ENCODE assay signal across 22 mouse cellular contexts in genomic region chr5:70387318-70387717, GRCm38 (mm10).
DNase-seq lines count a peak whose midpoint lies in the region; ATAC-seq and TF ChIP-seq lines count a peak whose summit lies in the region.
"Had no signal": no experiment of that assay in that cellular context is flagged by ENCODE, and none has a peak within 500 bp of the region (broad histone marks: within the 10 kb centered on the region; RNA-seq: fewer than 3 reads in every experiment).

No protein-coding gene starts in this region.

- no peak for TF ChIP-seq POLR2A in kidney, adult 2 months (IDR thresholded peaks at IDR 0.05; ENCODE audit: low read depth, low read length)

- no peaks in the 10 kb centered on the region for H3K36me3 ChIP-seq in embryonic facial prominence, embryonic 14.5 days (ENCODE audit: control insufficient read depth, insufficient read depth, low read length)
- no peaks in the 10 kb centered on the region for H3K36me3 ChIP-seq in embryonic facial prominence, embryonic 10.5 days (replicated peaks)
- no peaks in the 10 kb centered on the region for H3K36me3 ChIP-seq in kidney, embryonic 15.5 days
- H3K36me3 ChIP-seq in kidney, adult 2 months (ENCODE audit: control insufficient read depth, insufficient read depth, low read length): no peaks in the 10 kb centered on the region
- H3K36me3 ChIP-seq in kidney, postnatal 0 days (ENCODE audit: insufficient read depth, low read length): no peaks in the 10 kb centered on the region
- H3K36me3 ChIP-seq: embryonic facial prominence, embryonic 12.5 days; embryonic facial prominence, embryonic 15.5 days; forebrain, embryonic 10.5 days; forebrain, embryonic 15.5 days had no signal

- ATAC-seq in embryonic facial prominence, embryonic 14.5 days (ENCODE audit: low read depth): no peak
- ATAC-seq in kidney, embryonic 15.5 days (replicated peaks; ENCODE audit: low FRiP score): peak; percentile 81
- peak; percentile 66 for ATAC-seq in kidney, postnatal 0 days (replicated peaks; ENCODE audit: low FRiP score, low read depth)
- ATAC-seq: forebrain, embryonic 13.5 days; forebrain, embryonic 15.5 days; forebrain, postnatal 0 days had no signal

- H3K4me2 ChIP-seq in embryonic facial prominence, embryonic 14.5 days (ENCODE audit: low read depth, low read length): no peak overlapping the region
- H3K4me2 ChIP-seq in kidney, embryonic 15.5 days: no peak overlapping the region
- H3K4me2 ChIP-seq in kidney, postnatal 0 days (ENCODE audit: low read length): no peak overlapping the region
- H3K4me2 ChIP-seq: embryonic facial prominence, embryonic 12.5 days; embryonic facial prominence, embryonic 15.5 days; forebrain, embryonic 13.5 days; forebrain, embryonic 15.5 days had no signal

- TF ChIP-seq CTCF in kidney, adult 2 months (conservative IDR thresholded peaks at IDR 0.05; ENCODE audit: insufficient read depth, insufficient read length, low read depth, low read length): no peak
- TF ChIP-seq CTCF in kidney, postnatal 0 days (IDR thresholded peaks at IDR 0.05; ENCODE audit: low read depth): no peak

- WGBS in embryonic facial prominence, embryonic 14.5 days: 84% methylated on average over 3 of the region's 3 CpGs
- WGBS in embryonic facial prominence, embryonic 10.5 days: 78% methylated on average over 3 of the region's 3 CpGs
- 40% methylated on average over 3 of the region's 3 CpGs for WGBS in kidney, embryonic 15.5 days
- 68% methylated on average over 3 of the region's 3 CpGs for WGBS in kidney, adult 2 months
- WGBS in kidney, postnatal 0 days: 50% methylated on average over 3 of the region's 3 CpGs

- no peaks in the 10 kb centered on the region for H3K27me3 ChIP-seq in embryonic facial prominence, embryonic 14.5 days (replicated peaks; ENCODE audit: control insufficient read depth, insufficient read depth, low read length)
- no peaks in the 10 kb centered on the region for H3K27me3 ChIP-seq in embryonic facial prominence, embryonic 10.5 days (replicated peaks; ENCODE audit: low read depth, poor library complexity, severe bottlenecking)
- no peaks in the 10 kb centered on the region for H3K27me3 ChIP-seq in kidney, embryonic 15.5 days
- H3K27me3 ChIP-seq in kidney, adult 2 months (replicated peaks; ENCODE audit: control insufficient read depth, insufficient read depth, low read length): no peaks in the 10 kb centered on the region
- H3K27me3 ChIP-seq in kidney, postnatal 0 days (ENCODE audit: insufficient read depth, low read length): no peaks in the 10 kb centered on the region
- H3K27me3 ChIP-seq: embryonic facial prominence, embryonic 12.5 days; embryonic facial prominence, embryonic 15.5 days; forebrain, embryonic 13.5 days; forebrain, embryonic 15.5 days had no signal

- no peak overlapping the region for H3K9ac ChIP-seq in embryonic facial prominence, embryonic 14.5 days (ENCODE audit: low read depth, low read length)
- no peak overlapping the region for H3K9ac ChIP-seq in kidney, embryonic 15.5 days
- H3K9ac ChIP-seq in kidney, postnatal 0 days (ENCODE audit: low read depth, low read length): no peak overlapping the region
- H3K9ac ChIP-seq: embryonic facial prominence, embryonic 12.5 days; embryonic facial prominence, embryonic 15.5 days; forebrain, embryonic 13.5 days; forebrain, embryonic 15.5 days; forebrain, postnatal 0 days had no signal

- H3K9me3 ChIP-seq in embryonic facial prominence, embryonic 14.5 days (ENCODE audit: control insufficient read depth, low read length): no peaks in the 10 kb centered on the region
- no peaks in the 10 kb centered on the region for H3K9me3 ChIP-seq in embryonic facial prominence, embryonic 10.5 days
- H3K9me3 ChIP-seq in kidney, embryonic 15.5 days (replicated peaks): no peaks in the 10 kb centered on the region
- no peaks in the 10 kb centered on the region for H3K9me3 ChIP-seq in kidney, postnatal 0 days (replicated peaks; ENCODE audit: low read length)
- H3K9me3 ChIP-seq: embryonic facial prominence, embryonic 12.5 days; embryonic facial prominence, embryonic 15.5 days; forebrain, embryonic 10.5 days; forebrain, embryonic 13.5 days; forebrain, embryonic 15.5 days had no signal

- no peaks in the 10 kb centered on the region for H3K4me1 ChIP-seq in embryonic facial prominence, embryonic 14.5 days (ENCODE audit: control insufficient read depth, insufficient read depth, low read length)
- no peaks in the 10 kb centered on the region for H3K4me1 ChIP-seq in embryonic facial prominence, embryonic 10.5 days
- 0 out of 2 replicates have a peak, but pooled peaks cover 3% of the 10 kb centered on the region for H3K4me1 ChIP-seq in kidney, embryonic 15.5 days
- peaks cover 2% of the 10 kb centered on the region; the same call in 1 of the 2 replicates for H3K4me1 ChIP-seq in kidney, adult 2 months (ENCODE audit: control insufficient read depth, insufficient read depth, low read length)
- no peaks in the 10 kb centered on the region for H3K4me1 ChIP-seq in kidney, postnatal 0 days (replicated peaks; ENCODE audit: insufficient read depth, low read length)
- H3K4me1 ChIP-seq: embryonic facial prominence, embryonic 12.5 days; embryonic facial prominence, embryonic 15.5 days; forebrain, embryonic 10.5 days; forebrain, embryonic 13.5 days; forebrain, embryonic 15.5 days had no signal

- DNase-seq in embryonic facial prominence, embryonic 14.5 days (ENCODE audit: low spot score): peak; percentile 1
- no peak for DNase-seq in embryonic facial prominence, embryonic 10.5 days (ENCODE audit: low spot score)
- no peak for DNase-seq in kidney, adult 2 months
- DNase-seq in kidney, postnatal 0 days (ENCODE audit: low spot score): peak; percentile 1
- no peak for DNase-seq in kidney, adult 9 months
- DNase-seq: adrenal gland, postnatal 10 days; adrenal gland, postnatal 25 days; cerebellum, adult 11 months; cerebellum, adult 18-20 months; cerebellum, adult 8-10 months; cerebellum, adult 9-11 months; cerebellum, postnatal 14 days; cerebellum, postnatal 36 days; embryo, embryonic 11 days; forebrain, postnatal 0 days had no signal

- no peak overlapping the region for H3K27ac ChIP-seq in embryonic facial prominence, embryonic 14.5 days (replicated peaks; ENCODE audit: low read depth, low read length)
- H3K27ac ChIP-seq in embryonic facial prominence, embryonic 10.5 days (replicated peaks): no peak overlapping the region
- H3K27ac ChIP-seq in kidney, embryonic 15.5 days: no peak overlapping the region
- H3K27ac ChIP-seq in kidney, adult 2 months (ENCODE audit: insufficient read depth, low read depth, low read length): no peak overlapping the region
- H3K27ac ChIP-seq in kidney, postnatal 0 days: no peak overlapping the region
- H3K27ac ChIP-seq: embryonic facial prominence, embryonic 12.5 days; embryonic facial prominence, embryonic 15.5 days; forebrain, embryonic 10.5 days; forebrain, embryonic 13.5 days; forebrain, embryonic 15.5 days had no signal

- no peak overlapping the region for H3K4me3 ChIP-seq in embryonic facial prominence, embryonic 14.5 days (ENCODE audit: low read depth, low read length)
- no peak overlapping the region for H3K4me3 ChIP-seq in embryonic facial prominence, embryonic 10.5 days
- no peak overlapping the region for H3K4me3 ChIP-seq in kidney, embryonic 15.5 days (replicated peaks)
- no peak overlapping the region for H3K4me3 ChIP-seq in kidney, adult 2 months (ENCODE audit: insufficient read depth, low read depth, low read length)
- H3K4me3 ChIP-seq in kidney, postnatal 0 days (replicated peaks; ENCODE audit: low read depth, low read length): no peak overlapping the region
- H3K4me3 ChIP-seq: embryonic facial prominence, embryonic 12.5 days; embryonic facial prominence, embryonic 15.5 days; erythroblast, embryonic 14.5 days; forebrain, embryonic 10.5 days; forebrain, embryonic 13.5 days; forebrain, embryonic 15.5 days had no signal

Comparison
In these comparisons a context has a peak if more than half of its experiments do, and no peak if none do; other contexts are left out.
1. DNase-seq: peak in embryonic facial prominence, embryonic 14.5 days (single experiment) and kidney, postnatal 0 days (single experiment); none in embryonic facial prominence, embryonic 10.5 days (single experiment), kidney, adult 2 months (single experiment) and kidney, adult 9 months (single experiment).